Mouse (Mus musculus) retina, postnatal 7 days (tissue): ENCODE results near the gene Pate2.
"Not testable (repeated sequence)": the region's sequence is repeated elsewhere in the genome, so short reads cannot be mapped to it uniquely, and the experiment has no call there.

ENCODE experiments used
- DNase-seq: peaks from one replicate; pipeline ENCODE4 v3.0.0-alpha.2; 2012; ENCODE audit warnings: low read depth, low spot score

Gene Pate2

DNA sequence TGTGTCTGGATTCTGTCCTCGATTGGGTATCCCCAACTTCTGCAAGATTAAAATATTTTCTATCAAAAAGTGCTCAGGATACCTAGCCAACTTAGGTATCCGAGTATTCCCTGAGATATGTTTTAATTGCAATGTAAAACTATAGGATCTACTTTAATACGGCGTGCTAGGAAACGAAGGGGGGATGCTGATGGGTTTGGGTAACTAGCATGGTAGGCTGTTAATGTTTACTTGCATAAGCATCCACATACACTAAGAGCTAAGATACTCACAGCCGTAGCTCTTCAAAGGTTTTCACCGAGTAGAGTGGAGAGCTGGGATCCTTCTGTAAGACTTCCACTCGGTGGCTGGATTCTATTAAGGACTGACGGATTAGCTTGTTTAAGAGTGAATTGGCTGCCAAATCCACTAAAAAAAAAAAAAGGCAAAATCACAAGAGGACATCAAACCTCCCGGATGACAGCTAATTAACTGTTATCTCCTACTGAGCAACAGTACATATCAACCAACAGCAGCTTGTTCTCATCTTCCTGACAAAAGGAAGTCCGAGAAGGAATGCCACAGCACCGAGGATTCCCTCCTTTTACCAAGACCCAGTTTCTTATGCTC, 13.5 kb upstream of the Pate2 start:
- no peak for DNase-seq

DNA sequence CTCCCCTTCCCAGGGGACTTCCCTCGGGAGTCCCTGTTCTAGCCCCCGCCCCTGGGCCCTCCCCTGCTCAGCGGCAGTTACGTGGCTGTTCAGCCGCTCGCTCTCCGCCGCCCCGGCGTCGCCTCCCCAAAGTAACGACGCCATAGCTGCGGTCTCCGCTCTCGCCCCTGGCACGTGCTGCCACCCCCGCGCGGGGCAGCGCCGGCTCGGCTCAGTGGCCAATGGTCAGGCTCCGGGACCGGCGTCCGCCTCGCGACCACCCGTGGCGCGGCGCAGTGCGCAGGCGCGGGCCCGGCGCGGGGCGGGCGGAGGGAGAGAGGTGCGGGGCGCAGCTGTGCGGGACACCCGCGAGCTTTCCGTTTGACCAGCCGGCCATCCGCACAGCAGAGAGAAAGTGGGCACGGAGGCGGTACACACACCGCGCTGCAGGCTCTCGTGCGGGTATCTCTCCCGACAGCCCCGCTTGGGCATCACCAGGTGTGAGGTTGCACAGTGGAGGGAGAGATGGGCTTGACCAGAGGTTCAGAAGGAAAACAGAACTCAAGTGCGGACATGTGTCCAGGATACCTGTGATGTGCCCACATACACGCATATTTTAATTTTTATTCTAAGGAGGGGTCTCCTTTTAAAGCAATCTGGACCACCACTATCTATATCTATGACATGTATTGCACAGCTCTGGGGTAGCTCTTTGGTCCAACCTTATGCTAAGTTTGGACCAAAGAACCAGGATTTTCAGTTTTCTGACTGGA, 11.7 kb upstream of the Pate2 start, which contains the start of the genes Ddx25 and Pus3:
Ddx25 (minus strand) TSS at position 272 of the 752 bp plus-strand sequence.
Pus3 (plus strand) TSS at position 339 of the 752 bp plus-strand sequence.
- DNase-seq = peak; percentile 68

DNA sequence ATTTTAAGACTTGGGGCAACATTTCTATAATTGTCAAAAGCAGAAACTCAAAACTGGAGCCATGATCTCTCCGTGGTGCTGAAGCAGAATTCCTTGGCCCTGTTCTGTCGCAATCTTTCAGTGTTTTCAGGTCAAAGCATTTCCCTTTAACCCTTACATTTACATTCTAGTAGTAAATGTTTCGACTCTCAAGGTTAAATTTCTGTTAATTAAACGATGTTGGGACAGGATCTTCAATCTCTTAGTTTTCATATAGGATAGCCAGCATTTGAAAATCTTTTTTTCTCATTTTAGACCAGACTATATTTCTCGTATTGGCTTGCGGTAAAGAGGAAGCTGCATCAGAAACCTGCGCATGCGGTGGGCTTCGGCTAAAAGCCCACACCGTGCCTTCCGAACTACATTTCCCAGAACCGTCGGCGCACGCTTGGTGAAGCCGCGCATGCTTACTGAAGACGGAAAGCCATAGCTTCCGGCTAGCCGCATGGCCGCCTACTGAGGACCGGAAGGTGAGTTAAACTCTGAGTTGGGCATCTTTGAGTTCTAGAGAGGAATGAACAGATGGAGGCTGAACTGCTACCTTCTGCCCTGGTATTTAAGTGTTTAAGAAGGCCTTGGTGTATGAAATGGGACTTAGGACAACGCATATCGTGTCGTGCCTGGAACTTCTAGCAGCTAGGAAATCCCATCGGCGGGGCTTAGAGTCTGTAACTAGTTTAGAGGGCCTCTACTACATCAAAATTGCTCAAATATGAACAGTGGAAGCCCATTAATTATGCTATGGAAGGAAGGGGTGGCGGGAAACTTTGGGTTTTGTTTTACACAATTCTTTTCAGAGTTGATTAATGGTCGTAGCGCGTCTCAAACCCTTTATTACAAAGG, 10.8 kb upstream of the Pate2 start:
- DNase-seq = peak; percentile 79

DNA sequence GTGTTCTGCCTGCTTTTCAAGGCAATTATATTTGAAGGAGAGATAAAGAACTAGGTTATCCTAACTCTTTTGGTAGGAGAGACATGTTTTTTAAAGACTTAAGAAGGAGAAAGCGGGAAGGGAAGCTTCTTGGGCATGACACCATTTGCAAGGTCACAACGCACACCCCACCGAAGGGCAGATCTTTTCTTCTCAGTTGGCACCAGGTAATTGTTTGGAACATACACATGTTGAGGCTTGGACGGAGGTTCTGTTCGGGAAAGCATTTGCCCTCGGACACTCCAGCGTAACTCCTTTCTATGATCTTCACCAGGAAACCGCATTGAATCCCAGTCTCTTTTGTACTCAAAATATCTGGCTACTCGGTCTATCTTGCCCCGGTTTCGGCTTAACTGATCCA, 9.0 kb upstream of the Pate2 start:
- no peak for DNase-seq

DNA sequence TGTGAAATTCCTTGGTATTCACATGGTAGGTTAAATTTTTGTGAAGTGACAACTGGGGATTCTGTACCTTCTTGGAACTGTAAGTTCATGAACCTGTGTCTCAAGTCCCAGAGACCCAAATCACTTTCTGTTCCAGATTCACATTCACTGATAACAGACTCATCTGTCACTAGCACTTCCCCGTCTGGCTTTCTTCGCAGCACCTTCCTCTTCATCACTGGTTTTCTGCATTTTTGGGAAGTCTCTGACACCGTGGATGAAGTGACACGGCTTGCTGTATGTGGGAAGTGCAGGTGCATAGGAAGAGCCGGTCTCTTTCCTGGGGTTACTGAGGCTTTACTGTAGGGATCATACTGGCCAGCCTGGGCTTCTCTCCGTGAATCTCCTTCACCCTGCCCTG, 8.5 kb upstream of the Pate2 start:
- DNase-seq = no peak

DNA sequence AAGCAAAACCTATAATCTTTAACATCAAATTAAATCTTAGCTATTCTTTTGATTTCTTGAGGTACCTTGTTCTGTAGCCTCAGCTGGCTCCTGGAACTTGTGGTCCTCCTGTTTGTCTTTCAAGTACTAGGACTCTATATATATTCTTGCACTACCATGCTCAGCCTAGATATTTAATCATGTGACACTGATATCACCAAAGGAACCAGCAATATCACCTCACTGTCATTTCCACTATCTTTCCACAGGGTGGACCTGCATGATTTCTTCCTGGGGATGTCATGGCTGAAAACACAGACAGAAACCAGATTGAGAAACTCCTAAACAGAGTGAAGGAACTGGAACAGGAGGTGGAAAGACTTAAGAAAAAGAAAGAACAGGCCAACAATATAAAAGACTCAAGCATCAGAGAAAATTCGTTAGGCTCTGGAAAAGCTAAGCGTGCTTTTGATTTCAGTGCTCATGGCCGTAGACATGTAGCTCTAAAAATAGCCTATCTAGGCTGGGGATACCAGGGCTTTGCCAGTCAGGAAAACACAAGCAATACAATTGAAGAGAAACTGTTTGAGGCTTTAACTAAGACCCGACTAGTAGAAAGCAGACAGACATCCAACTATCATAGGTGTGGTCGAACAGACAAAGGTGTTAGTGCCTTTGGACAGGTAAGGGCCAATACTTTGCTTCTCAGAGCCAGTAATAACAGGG, 5.4 kb upstream of the Pate2 start:
- no peak for DNase-seq

DNA sequence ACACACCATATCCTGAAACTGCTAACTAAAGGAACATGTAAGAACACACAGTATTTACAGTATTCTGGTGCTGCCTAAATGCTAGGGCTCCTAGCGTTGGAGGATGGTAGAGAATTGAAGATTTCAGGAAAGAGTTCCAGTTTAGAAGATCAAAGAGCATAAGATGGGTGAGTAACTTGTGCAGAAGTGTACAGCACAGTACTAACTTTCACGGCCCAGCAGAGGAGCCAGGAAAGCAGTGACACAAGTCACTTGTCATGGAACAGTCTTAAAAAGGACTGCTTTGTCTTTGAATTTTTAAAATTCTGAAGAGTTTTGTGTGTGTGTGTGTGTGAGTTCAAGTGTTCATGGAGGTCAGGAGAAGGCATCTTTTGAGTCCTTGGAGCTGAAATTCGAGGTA, 2.1 kb upstream of the Pate2 start:
- DNase-seq = no peak

DNA sequence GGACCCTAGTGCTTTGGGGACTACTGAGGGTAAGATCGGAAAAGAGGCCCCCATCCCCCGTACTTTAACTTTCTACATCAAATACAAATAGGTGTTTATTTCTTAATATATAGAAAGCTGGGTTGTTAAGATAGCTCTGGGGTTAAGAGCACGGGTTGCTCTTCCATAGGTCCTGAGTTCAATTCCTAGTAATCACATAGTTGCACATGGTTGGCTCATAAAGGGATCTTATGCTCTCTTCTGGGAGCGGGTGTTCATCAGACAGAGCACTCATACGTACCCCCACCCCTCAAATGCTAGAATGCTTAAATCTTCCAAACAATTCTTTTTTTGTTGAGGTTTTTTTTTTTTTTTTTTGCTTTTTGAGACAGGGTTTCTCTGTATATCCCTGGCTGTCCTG, 579 bp downstream of the Pate2 start:
- DNase-seq = no peak

DNA sequence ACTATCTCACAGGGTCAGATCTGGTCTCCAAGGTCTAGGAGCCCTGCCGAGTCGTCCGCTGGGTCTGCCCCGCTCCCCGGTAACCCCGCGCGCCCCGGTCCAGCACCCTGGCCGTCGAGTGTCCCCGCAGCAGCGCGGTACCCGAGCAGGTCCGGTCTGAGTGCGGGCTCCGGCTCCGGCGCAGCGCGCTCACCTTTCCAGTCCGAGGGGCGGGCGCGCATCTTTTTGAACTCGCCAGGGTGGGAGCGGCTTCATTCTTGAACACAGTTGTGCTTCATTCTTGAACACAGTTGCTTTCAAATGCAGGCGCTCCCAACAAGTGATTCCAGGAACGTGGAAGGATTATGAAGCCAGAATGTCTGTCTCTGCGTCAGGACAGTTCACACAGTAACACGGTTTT, 4.3 kb downstream of the Pate2 start:
- DNase-seq = no peak

DNA sequence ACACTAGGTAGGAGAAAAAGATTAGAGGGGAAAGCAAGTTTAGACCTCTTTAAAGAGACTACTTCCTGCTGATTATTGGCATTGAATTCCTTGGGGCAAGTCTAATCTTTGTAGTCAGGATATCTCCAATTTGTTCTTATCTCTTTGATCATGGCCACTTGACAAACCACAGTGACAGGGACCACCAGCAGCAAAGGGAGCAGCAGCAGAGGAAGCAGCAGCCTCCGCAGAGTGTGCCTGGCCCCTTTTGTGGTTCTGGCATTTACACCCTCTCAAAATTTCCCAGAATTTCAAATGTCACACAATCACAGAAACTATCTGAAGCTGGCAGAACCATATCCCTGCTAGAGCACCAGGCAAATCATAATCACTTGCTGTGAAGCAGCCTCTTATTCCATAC, 17.6 kb downstream of the Pate2 start:
- DNase-seq = no peak

DNA sequence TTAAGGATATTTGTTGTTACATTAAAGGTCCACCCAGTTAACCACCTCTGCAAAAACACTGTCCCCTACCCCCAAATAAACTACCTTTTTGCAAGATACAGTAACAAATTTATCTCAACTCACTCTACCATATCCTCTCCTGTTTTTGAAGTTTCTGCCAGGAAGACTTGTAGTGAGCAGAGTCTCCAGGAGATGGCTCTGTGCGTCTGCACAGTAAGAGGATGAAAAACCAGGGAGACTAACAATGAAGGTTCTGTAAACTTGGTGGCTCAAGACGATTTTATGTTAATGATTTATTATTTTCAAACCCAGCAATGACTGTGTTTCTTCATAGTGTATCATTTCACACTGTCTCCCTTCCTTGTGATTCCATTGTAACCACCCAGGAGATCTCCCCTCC, 22.8 kb downstream of the Pate2 start:
- DNase-seq = no peak

DNA sequence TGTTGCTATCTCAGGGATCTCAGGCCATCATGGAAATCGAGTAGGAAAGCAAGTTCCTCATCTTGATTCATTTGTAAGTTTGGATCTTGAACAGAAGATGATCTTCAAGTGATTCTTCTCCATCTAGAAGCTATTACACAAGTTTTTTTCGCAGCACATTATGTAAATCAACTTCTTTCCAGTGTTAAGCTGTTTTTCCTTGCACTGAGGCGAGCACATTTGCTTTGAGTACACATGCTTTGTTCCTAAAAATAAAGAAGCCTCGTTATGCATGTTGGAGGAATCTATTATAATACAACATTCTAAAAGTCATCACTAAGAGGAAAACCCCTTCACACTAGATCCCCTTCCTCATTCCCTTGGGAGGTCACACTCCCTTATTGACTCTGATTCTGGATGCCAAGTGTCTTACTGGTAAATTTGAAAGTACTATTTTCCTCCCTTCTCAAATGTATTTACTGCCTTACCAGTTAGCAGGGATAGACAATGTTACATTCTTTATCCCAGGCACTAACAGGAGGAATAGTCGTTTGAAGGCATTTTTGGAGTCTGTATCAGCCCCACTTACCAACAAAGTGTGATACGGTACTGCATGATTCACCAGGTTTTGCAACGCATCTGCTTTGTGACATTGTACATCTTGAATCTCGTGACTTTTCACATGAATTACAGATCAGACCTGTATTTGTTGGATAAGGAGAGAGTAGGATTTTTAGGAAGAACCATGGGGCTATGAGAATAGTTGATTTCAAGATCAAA, 37.7 kb downstream of the Pate2 start:
- no peak for DNase-seq

DNA sequence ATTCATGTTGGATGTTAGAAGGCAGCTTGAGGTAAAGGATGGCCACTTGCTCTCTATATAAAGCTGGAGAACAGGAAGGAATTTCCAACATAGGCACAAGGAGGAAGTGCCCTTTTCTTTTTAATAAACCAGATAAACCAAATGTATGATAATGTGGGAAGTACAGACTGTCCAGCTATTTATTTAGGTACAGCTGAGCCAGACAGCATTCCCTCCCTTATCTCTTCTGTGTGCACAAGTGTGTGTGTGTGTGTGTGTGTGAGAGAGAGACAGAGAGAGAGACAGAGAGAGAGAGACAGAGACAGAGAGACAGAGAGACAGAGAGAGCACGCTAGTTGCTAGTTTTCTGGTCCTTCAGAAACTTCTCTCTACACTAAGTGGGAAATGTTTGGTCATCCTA, 41.8 kb downstream of the Pate2 start, which contains the start of gene Pate4:
Pate4 (minus strand) TSS at position 101 of the 400 bp plus-strand sequence.
- DNase-seq = no peak

DNA sequence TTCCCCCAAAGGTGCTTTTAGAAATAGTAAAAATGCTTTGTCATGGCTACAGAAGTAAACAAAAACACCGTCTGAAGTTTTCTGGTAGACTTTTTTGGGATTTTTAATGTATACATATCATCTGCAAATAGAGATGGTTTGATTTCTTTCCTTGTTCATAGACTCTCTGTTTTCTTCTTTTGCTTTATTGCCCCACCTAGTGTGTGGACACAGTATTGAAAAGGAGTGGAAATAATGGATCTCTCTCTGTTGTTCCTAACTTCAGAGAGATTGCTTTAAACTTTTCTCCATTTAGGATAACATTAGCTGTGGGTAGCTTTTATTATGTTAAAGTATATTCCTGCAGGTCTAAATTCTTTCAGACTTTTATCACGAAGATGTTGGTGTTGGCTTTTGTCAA, 43.9 kb downstream of the Pate2 start:
- no peak for DNase-seq

DNA sequence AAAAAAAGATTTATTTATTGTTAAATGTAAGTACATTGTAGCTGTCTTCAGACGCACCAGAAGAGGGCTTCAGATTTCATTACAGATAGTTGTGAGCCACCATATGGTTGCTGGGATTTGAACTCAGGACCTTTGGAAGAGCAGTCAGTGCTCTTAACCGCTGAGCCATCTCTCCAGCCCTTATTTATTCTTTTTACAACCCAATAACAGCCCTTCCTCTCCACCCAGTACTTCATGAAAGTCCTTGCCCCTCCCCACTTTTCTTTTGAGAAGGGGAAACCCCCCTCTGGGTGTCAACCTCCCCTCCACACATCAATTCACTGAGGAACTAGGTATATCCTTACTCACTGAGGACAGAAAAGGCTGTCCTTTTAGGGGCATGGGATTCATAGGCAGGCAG, 46.7 kb downstream of the Pate2 start:
- DNase-seq = not testable (repeated sequence)

DNA sequence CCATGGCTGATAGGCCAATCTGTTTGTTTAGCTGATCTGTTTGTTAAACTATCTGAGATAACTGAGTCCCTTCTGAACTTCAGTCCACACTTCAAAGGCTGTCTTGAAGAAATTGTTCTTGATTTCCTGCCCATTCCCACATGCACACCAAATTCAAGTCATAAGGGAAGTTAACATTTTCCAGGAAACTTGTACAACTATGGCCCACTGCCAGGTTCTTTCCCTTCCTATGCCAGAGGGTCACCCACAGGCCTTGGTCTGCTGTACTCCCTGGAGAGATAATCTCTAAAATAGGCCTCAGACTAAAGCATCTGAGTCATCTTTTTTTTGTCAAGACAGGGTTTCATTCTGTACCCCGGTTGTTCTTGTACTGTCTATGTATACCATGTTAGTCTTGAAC, 62.9 kb downstream of the Pate2 start:
- DNase-seq = no peak

DNA sequence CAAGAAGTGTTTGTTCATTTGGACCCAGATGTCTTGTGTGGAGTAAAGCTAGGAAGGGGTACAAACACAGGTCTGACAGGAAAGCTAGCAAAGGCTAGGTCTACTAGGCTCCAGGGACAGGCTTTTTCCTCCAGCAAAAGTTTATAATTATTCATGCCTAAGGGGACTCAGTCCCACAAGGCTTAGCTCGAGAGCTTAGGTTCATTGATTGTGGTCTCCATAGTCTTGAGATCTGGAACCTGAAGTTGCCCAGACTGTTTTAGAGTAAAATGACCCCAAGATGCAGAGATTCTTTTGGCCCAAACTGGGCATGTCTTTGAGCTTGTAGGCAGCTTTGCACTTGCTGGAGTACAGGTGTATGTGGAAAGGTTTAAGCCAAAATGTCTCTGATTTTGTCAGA, 78.0 kb downstream of the Pate2 start, which contains the start of gene Pate3:
Pate3 (minus strand) TSS at position 101 of the 400 bp plus-strand sequence.
- no peak for DNase-seq

DNA sequence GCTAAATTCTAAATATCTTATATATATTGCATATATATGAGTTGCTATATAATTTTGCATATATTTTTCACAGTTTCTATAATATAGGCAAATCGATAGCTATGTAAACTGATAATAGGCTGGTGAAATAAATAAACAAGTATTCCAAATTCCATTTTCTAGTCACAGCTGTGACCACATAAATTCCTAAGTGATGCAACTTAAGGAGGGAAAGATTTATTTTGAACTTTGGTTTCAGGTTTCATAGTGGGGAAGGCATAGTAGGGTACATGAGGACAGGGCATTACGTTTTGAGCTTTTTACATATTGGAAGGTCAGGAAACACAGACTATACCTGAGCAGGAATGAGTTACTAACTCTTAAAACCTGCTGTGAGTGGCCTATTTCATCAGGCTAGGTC, 103.5 kb downstream of the Pate2 start:
- no peak for DNase-seq

DNA sequence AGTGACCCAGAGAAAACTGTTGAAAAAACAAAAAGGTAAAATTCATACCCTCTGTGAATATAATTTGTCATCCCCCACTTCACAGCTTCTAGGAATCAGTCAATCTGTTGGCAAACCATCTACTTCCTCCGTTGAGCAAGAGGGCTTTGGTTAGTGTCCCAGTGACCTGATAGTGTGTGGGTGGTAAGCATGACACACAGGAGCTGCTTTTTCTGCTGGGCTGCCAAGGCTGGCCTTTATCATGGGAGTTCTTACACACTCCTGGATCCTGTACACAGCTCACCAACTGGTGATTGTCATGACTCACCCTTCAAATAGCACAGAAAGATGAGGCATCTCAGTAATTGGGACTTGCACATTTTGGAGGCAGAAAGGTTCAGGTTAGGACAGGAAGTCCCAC, 116.9 kb downstream of the Pate2 start, which contains the start of gene Pate1:
Pate1 (minus strand) TSS at position 378 of the 400 bp plus-strand sequence.
- no peak for DNase-seq

DNA sequence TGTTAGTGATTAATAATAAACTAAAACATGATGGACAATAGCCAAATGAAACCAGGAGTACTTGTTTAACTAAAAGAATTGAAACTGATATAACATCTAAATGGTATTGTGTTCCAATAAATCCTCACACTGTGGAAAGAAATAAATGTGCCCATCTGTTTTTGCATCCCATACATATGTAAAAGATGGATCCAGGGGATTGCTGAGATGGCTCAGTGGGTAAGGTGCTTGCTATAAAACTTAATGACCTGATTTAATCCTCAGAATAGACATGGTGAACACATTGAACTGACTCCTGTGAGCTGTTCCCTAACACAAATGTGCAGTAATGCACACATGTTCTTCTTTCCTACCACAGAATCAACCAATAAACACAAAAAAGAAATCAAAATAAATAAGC, 121.8 kb downstream of the Pate2 start:
- DNase-seq = no peak

DNA sequence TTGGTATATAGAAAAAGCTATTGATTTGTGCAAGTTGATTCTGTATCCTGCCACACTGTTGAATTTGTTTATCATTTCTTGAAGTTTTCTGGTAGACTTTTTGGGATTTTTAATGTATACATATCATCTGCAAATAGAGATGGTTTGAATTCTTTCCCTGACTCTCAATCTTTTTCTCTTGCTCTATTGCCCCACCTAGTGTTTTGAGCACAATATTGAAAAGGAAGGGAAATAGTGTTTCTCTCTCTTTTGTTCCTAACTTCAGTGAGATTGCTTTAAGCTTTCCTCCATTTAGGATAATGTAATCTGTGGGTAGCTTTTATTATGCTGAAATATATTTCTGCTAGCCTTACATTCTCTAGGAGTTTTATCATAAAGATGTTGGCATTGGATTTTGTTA, 137.2 kb downstream of the Pate2 start:
- DNase-seq = no peak
